Mouse (Mus musculus) MN1 (cell line): ENCODE results near the gene Gjd3.

ENCODE experiments used
- DNase-seq: peaks from one replicate; pipeline ENCODE4 v3.0.0-alpha.2; 2016; ENCODE audit warnings: low spot score

Gene Gjd3

GRCm38 (mm10) chr11:98932293-98933091 is 50.3 kb downstream of the Gjd3 start:
- no peak for DNase-seq
